Mouse (Mus musculus): ENCODE measurements around the gene Ehbp1l1. TPM values are rescaled to one million over a fixed set of nuclear protein-coding genes. Genes with fewer than 3 reads are reported as not detected.
A peak's percentile ranks its signal among the peaks of the same experiment; 100 is the strongest.
"Not testable (repeated sequence)": the region's sequence is repeated elsewhere in the genome, so short reads cannot be mapped to it uniquely, and the experiment has no call there.

The Ehbp1l1 gene
- total RNA-seq, 2 experiments from 2014 or later = 24.6 to 27.3 TPM

- no peak for DNase-seq (ENCODE audit: low spot score in 2 of 2)
- intact Hi-C loops (cut with DNase I) = loop anchor here (2.0 kb wide), 2 partner anchors 41 to 51 kb away; partner anchors contain the start of genes Fam89b and Rela
Measured at GRCm38 (mm10) chr19:5687738-5688137, 38.4 kb downstream of the Ehbp1l1 start.

GRCm38 (mm10) chr19:5686954-5687353 lies 39.2 kb downstream of the Ehbp1l1 start:
- DNase-seq (ENCODE audit: low spot score in 2 of 2); intact Hi-C loops (cut with DNase I): not testable (repeated sequence)

- DNase-seq (ENCODE audit: low spot score in 2 of 2) = no peak
- intact Hi-C loops (cut with DNase I) = no loop called here
Measured at GRCm38 (mm10) chr19:5686437-5686836, 39.7 kb downstream of the Ehbp1l1 start.

GRCm38 (mm10) chr19:5685861-5686260 lies 40.3 kb downstream of the Ehbp1l1 start:
- no peak for DNase-seq (ENCODE audit: low spot score in 2 of 2)
- intact Hi-C loops (cut with DNase I) = no loop called here

- intact Hi-C loops (cut with DNase I) = no loop called here
- DNase-seq (ENCODE audit: low spot score in 2 of 2) = no peak
Measured at GRCm38 (mm10) chr19:5685431-5685830, 40.7 kb downstream of the Ehbp1l1 start.

GRCm38 (mm10) chr19:5684985-5685384 lies 41.1 kb downstream of the Ehbp1l1 start:
- no peak for DNase-seq (ENCODE audit: low spot score in 2 of 2)
- intact Hi-C loops (cut with DNase I) = no loop called here

- DNase-seq (ENCODE audit: low spot score in 2 of 2) = no peak
- intact Hi-C loops (cut with DNase I) = no loop called here
Measured at GRCm38 (mm10) chr19:5684236-5684635, 41.9 kb downstream of the Ehbp1l1 start.

GRCm38 (mm10) chr19:5680432-5680831 lies 45.7 kb downstream of the Ehbp1l1 start:
- intact Hi-C loops (cut with DNase I) = no loop called here

GRCm38 (mm10) chr19:5668372-5668771 lies 57.7 kb downstream of the Ehbp1l1 start:
- intact Hi-C loops (cut with DNase I) = no loop called here
- no peak for DNase-seq (ENCODE audit: low spot score in 2 of 2)

More at GRCm38 (mm10) chr19:5680432-5680831, 45.7 kb downstream of the Ehbp1l1 start:
- DNase-seq (ENCODE audit: low spot score in 2 of 2) = no peak

GRCm38 (mm10) chr19:5666386-5666785 lies 59.7 kb downstream of the Ehbp1l1 start:
- no peak for DNase-seq (ENCODE audit: low spot score in 2 of 2)
- intact Hi-C loops (cut with DNase I) = no loop called here

GRCm38 (mm10) chr19:5665465-5665864 lies 60.7 kb downstream of the Ehbp1l1 start:
- no peak for DNase-seq (ENCODE audit: low spot score in 2 of 2)
- intact Hi-C loops (cut with DNase I) = no loop called here

GRCm38 (mm10) chr19:5664669-5665257 lies 61.4 kb downstream of the Ehbp1l1 start:
- DNase-seq (ENCODE audit: low spot score in 2 of 2) = no peak
- intact Hi-C loops (cut with DNase I) = no loop called here

GRCm38 (mm10) chr19:5662981-5663913 lies 62.9 kb downstream of the Ehbp1l1 start, which contains the start of gene Sipa1:
Sipa1 (minus strand) TSS chr19:5663707.
- DNase-seq (ENCODE audit: low spot score in 2 of 2) = peak; percentile 73 to 80
- intact Hi-C loops (cut with DNase I) = no loop called here

GRCm38 (mm10) chr19:5662310-5662709 lies 63.8 kb downstream of the Ehbp1l1 start:
- DNase-seq (ENCODE audit: low spot score in 2 of 2) = no peak
- intact Hi-C loops (cut with DNase I) = no loop called here

GRCm38 (mm10) chr19:5660942-5661751 lies 65.0 kb downstream of the Ehbp1l1 start:
- DNase-seq (ENCODE audit: low spot score in 2 of 2) = peak in 1 of 2 experiments; percentile 45
- intact Hi-C loops (cut with DNase I) = no loop called here

Small RNA genes within 50 kb of the gene (microRNA-seq; reads per million reads assigned to microRNA genes)
- gene Mir6987 = 0.67 to 1.7 reads per million in 2 experiments

Other genes with a start within 250 kb of the Ehbp1l1 start
- 10 to 100 TPM; 30.7 to 30.9 TPM for gene Mus81, start 237.9 kb downstream of the Ehbp1l1 start, total RNA-seq (2021)
- gene Cfl1, start 235.9 kb downstream of the Ehbp1l1 start, total RNA-seq (2021) = 1,000 to 10,000 TPM; 1,474 to 1,552 TPM
- 1 to 10 TPM; 5.1 to 7.7 TPM for gene 1700020D05Rik, start 222.5 kb downstream of the Ehbp1l1 start, total RNA-seq (2021)
- 10 to 100 TPM; 80.4 to 81.0 TPM for gene Snx32, start 215.8 kb downstream of the Ehbp1l1 start, total RNA-seq (2021)
- gene Ovol1, start 165.7 kb downstream of the Ehbp1l1 start, total RNA-seq (2021) = not detected
- gene Ap5b1, start 158.3 kb downstream of the Ehbp1l1 start, total RNA-seq (2021) = 1 to 10 TPM; 5.2 to 6.4 TPM
- 10 to 100 TPM; 68.0 to 82.1 TPM for gene Rnaseh2c, start 124.4 kb downstream of the Ehbp1l1 start, total RNA-seq (2021)
- 10 to 100 TPM; 83.9 to 93.4 TPM for gene Kat5, start 116.1 kb downstream of the Ehbp1l1 start, total RNA-seq (2021)
- 10 to 100 TPM; 20.5 to 20.6 TPM for gene Rela, start 88.8 kb downstream of the Ehbp1l1 start, total RNA-seq (2021)
- 10 to 100 TPM; 14.5 to 18.7 TPM for gene Sipa1, start 62.6 kb downstream of the Ehbp1l1 start, total RNA-seq (2021)
- 10 to 100 TPM; 16.1 to 17.2 TPM for gene Map3k11, start 37.6 kb downstream of the Ehbp1l1 start, total RNA-seq (2021)
- gene Pcnx3, start 37.4 kb downstream of the Ehbp1l1 start, total RNA-seq (2021) = 10 to 100 TPM; 63.6 to 67.9 TPM
- not detected for gene Kcnk7, start 21.9 kb downstream of the Ehbp1l1 start, total RNA-seq (2021)
- gene Fam89b, start 3.3 kb upstream of the Ehbp1l1 start, total RNA-seq (2021) = 10 to 100 TPM; 30.0 to 30.2 TPM
- gene Ltbp3, start 14.6 kb upstream of the Ehbp1l1 start, total RNA-seq (2021) = 10 to 100 TPM; 27.0 to 31.6 TPM
- 10 to 100 TPM; 82.0 to 86.8 TPM for gene Scyl1, start 45.1 kb upstream of the Ehbp1l1 start, total RNA-seq (2021)
- 10 to 100 TPM in 1 of 2 experiments, 1 to 10 TPM in 1; 9.5 to 14.6 TPM for gene Frmd8, start 149.0 kb upstream of the Ehbp1l1 start, total RNA-seq (2021)
- gene Slc25a45, start 151.5 kb upstream of the Ehbp1l1 start, total RNA-seq (2021) = 1 to 10 TPM; 2.5 to 3.0 TPM
- 1 to 10 TPM; 4.5 to 5.5 TPM for gene Tigd3, start 167.8 kb upstream of the Ehbp1l1 start, total RNA-seq (2021)
- gene Dpf2, start 186.7 kb upstream of the Ehbp1l1 start, total RNA-seq (2021) = 10 to 100 TPM; 84.1 to 96.1 TPM
- 1 to 10 TPM; 6.2 to 6.6 TPM for gene Cdc42ep2, start 198.5 kb upstream of the Ehbp1l1 start, total RNA-seq (2021)
- gene Pola2, start 237.9 kb upstream of the Ehbp1l1 start, total RNA-seq (2021) = 1 to 10 TPM; 3.8 to 5.6 TPM